Mouse (Mus musculus) testis, adult 2 months (tissue): ENCODE results near the gene Akap1.

Experiments used
- CTCF ChIP-seq: fragments of 200-500 bp; IDR thresholded peaks from 2 replicates; pipeline ENCODE4 v1.5.1; 2012; ENCODE audit warnings: low read depth, mild to moderate bottlenecking, inconsistent platforms, low read length, moderate library complexity; ENCODE audit not compliant: control insufficient read depth, insufficient read depth, insufficient replicate concordance
- POLR2A ChIP-seq: fragments of 200-500 bp; IDR thresholded peaks from 2 replicates; pipeline ENCODE4 v1.6.1; 2012; ENCODE audit warnings: low read depth, mild to moderate bottlenecking, inconsistent platforms, low read length, moderate library complexity; ENCODE audit not compliant: control insufficient read depth

DNA sequence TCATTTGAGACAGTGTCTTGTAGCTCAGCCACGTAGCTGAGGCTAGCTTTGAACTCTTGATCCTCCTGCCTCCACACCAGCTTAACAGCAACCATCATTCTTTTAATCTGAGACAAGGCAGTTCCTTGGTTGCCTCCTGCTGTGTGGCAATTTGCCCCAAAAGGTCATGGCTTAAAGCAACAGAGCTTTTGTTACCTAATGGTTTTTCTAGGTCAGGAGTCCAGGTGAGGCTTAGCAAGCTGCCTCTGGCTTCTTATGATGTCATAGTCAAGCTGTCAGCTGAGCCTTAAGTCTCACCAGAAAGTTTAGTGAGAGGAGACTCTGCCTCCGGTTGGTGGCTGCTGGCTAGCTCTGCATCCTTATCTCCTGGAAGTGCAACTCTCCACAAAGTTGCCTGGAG, 41.2 kb upstream of the Akap1 start:
- TF ChIP-seq POLR2A (peak; percentile 35; the same call in 1 of the 2 replicates), CTCF (no peak)
